Mouse (Mus musculus) effector memory CD4-positive, alpha-beta T cell, adult 7 months (primary cell): ENCODE results near the gene Mrpl50. TPM values are rescaled to one million over a fixed set of nuclear protein-coding genes. Genes with fewer than 3 reads are reported as not detected.

Experiments
- polyA plus RNA-seq: library from polyadenylated mRNA; unstranded; fragments of 100-300 nt; shearing (Covaris generic); gene quantifications from one replicate; pipeline ENCODE4 v1.2.1, GENCODE M21; 2017

The Mrpl50 gene
- polyA plus RNA-seq: 17.7 TPM

DNA sequence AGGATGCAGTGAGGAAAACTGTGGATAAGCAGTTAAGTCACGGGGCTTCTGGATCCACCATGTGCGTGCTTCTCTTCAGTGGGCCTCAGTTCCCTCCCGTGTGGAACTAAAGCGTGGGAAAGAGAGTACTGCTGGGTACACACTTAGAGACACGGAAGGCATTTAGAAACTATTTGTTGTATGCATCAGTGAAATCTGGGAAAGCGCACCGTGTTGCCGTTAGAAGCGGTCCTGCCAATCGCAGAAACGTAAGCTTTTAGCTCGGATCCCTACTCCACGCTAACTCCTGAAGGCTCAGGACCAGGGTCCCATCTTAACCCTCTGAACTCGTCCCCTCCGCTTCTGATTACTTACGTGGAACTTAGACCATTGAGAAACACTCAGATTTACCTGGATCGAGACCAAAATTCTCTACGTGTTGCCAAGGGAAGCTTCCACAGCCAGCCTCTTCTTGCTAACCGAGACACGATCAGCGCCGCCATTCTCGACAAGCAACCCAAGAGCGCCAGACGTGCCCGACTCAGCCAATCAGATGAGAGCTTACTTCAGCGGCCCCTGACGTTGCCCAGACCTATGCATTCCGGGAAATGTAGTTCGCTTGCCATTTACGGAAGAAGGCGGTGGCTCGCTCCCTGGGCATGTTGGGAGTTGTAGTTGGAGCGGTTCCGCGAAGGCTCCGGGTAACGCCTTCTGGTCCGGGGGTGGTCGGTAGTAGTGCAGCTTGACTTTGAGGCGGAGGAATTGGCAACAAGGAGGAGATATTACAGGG, at the start of gene Mrpl50, which contains the start of gene Zfp189:
TSS of gene Mrpl50 (minus strand) at position 522 of the 769 bp plus-strand sequence.
TSS of gene Zfp189 (plus strand) at position 605 of the 769 bp plus-strand sequence.

DNA sequence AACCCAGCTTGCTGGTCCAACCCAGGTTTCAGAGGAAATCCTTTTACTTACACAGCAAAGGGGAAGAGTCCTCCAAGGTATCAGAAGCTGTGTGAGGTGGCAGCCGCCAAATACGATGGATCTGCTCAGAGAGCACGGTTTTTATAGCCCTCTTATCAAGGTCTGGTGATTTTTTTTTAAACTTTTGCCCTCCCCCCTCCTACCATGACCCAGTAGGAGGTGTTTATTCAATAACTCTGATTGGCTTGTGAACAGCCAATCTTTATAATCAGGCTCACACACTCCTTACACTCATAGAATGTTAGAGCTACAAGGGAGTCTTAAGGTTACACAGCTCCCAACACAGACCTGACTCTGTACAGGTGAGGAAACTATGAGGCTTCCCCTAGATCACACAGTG, 28.5 kb upstream of the Mrpl50 start, which contains the start of gene Aldob:
TSS of gene Aldob (minus strand) at position 164 of the 400 bp plus-strand sequence.

DNA sequence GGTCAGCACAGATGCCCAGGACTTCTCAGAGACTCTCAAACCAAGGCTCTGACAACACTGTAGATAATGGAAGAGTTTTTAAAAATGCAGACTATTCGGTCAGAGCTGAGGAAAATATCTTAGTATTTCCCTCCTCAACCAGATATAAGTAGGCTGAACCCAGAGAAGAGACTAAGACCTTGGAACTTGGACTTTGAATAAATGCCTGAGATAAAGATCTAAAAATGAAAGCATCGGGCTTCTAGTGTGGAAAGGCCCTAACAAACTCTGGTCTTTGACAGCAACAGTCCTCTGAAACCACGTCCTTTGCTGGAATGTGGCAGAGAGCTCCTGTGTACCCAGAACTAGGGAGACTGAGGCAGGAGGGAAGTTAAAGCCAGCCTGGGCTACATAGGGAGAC, 14.5 kb downstream of the Mrpl50 start, which contains the start of gene Baat:
TSS of gene Baat (minus strand) at position 172 of the 400 bp plus-strand sequence.

DNA sequence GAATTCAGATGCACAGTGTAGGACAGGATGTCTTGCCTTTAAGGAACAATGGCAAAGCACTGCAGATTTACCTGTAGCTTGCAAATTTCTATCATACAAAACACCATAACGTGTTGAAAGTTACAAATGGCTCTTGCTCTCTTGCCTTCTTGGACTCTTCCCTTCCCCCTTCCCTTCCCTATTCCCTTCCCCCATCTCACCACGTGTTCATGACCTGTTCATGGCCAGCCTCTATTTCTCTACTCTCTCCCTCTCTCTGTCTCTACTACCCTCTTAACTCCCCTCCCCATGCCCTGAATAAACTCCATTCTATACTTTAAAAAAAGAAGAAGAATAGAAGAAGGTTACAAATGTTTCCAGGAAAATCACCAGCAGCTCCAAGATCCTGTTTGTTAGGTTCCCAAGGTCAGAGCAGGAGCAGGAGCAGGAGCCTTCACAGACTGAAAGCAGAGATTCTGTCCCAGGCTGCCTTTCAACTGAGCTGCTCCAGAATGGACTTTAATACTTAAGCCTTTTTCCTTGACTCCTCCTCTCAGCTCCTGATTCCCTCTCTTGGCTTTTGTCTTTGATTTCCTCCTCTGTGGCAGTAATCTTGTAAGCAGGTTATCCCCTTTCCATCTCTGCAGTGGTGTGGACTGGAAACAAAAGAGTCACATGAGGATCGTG, 47.3 kb downstream of the Mrpl50 start, which contains the start of gene Acnat1:
TSS of gene Acnat1 (minus strand) at position 478 of the 666 bp plus-strand sequence.

Other genes starting within 250 kb of the Mrpl50 start
- not detected for gene Acnat2, start 112.9 kb downstream of the Mrpl50 start, polyA plus RNA-seq
- gene Acnat1, start 47.2 kb downstream of the Mrpl50 start, polyA plus RNA-seq: 0.38 TPM
- gene Baat, start 14.5 kb downstream of the Mrpl50 start, polyA plus RNA-seq: not detected
- 1.8 TPM for gene Zfp189, start 83 bp upstream of the Mrpl50 start, polyA plus RNA-seq
- gene Aldob, start 28.5 kb upstream of the Mrpl50 start, polyA plus RNA-seq: 0.24 TPM
- gene Tmem246, start 76.8 kb upstream of the Mrpl50 start, polyA plus RNA-seq: not detected
- 46.1 TPM for gene Rnf20, start 110.9 kb upstream of the Mrpl50 start, polyA plus RNA-seq
- gene Ppp3r2, start 160.9 kb upstream of the Mrpl50 start, polyA plus RNA-seq: 0.29 TPM